19 mouse cellular contexts compared by ENCODE assay signal in the genomic region with DNA sequence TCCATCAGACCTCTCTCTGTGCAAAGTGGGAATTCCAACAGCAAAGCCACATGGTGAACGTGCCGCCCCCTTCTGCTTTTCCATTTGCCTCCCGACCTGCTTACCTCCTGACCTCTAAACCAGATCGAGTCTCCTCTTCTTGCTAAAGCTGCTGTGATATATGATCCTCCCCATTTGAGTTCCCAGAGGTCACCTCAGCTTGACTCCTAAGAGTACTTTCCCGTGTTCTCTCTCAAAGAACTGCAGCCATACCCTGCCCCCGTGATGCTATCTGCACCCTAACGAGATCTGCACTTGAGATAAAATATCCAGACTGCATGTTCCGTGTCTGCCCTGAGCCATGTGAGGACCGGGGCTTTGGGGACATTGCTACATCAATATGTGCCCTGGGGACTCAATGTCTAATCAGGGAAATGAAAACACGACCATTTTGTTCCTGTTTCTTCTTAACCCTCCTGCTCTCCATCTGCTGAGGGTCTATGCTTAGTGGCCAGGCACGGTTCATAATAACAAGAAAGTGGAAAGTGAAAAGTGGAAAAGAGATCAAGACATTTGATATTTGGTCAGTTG.
A peak's percentile ranks its signal among the peaks of the same experiment; 100 is the strongest.
DNase-seq lines count a peak whose midpoint lies in the region; ATAC-seq and TF ChIP-seq lines count a peak whose summit lies in the region.
"Had no signal": no experiment of that assay in that cellular context is flagged by ENCODE, and none has a peak within 500 bp of the region (broad histone marks: within the 10 kb centered on the region; RNA-seq: fewer than 3 reads in every experiment).

No protein-coding gene starts in this region.

- 62% methylated on average over 11 of the region's 11 CpGs for WGBS in midbrain, embryonic 11.5 days
- WGBS in midbrain, postnatal 0 days: 61% methylated on average over 11 of the region's 11 CpGs
- 13% methylated on average over 11 of the region's 11 CpGs for WGBS in embryonic facial prominence, embryonic 11.5 days

- H3K27ac ChIP-seq in midbrain, embryonic 11.5 days (ENCODE audit: low read depth, low read length): no peak overlapping the region
- H3K27ac ChIP-seq in midbrain, postnatal 0 days (ENCODE audit: low read depth, low read length): no peak overlapping the region
- no peak overlapping the region for H3K27ac ChIP-seq in embryonic facial prominence, embryonic 11.5 days (replicated peaks; ENCODE audit: low read depth, low read length)
- H3K27ac ChIP-seq: embryonic facial prominence, embryonic 12.5 days; forebrain, embryonic 13.5 days; heart, embryonic 10.5 days; hindbrain, embryonic 14.5 days; intestine, embryonic 15.5 days had no signal

- H3K9me3 ChIP-seq in midbrain, embryonic 11.5 days (ENCODE audit: control insufficient read depth, low read length): no peaks in the 10 kb centered on the region
- no peaks in the 10 kb centered on the region for H3K9me3 ChIP-seq in midbrain, postnatal 0 days (ENCODE audit: low read length)
- H3K9me3 ChIP-seq in embryonic facial prominence, embryonic 11.5 days (replicated peaks; ENCODE audit: control insufficient read depth, low read length): no peaks in the 10 kb centered on the region
- H3K9me3 ChIP-seq: embryonic facial prominence, embryonic 12.5 days; forebrain, embryonic 13.5 days; heart, embryonic 10.5 days; intestine, embryonic 15.5 days had no signal

- no peak for ATAC-seq in midbrain, embryonic 11.5 days (ENCODE audit: low FRiP score)
- no peak for ATAC-seq in midbrain, postnatal 0 days (ENCODE audit: low FRiP score)
- ATAC-seq in embryonic facial prominence, embryonic 11.5 days (replicated peaks; ENCODE audit: insufficient number of reproducible peaks, low FRiP score, low TSS enrichment, low read depth): no peak
- ATAC-seq in megakaryocyte-erythroid progenitor cell, adult 5-6 weeks (replicated peaks; ENCODE audit: low FRiP score, low TSS enrichment, poor library complexity, severe bottlenecking): no peak
- ATAC-seq: forebrain, embryonic 13.5 days; forebrain, postnatal 0 days; intestine, embryonic 15.5 days had no signal

- H3K4me1 ChIP-seq in midbrain, embryonic 11.5 days (ENCODE audit: control insufficient read depth, insufficient read depth, low read length): no peaks in the 10 kb centered on the region
- H3K4me1 ChIP-seq in midbrain, postnatal 0 days (ENCODE audit: insufficient read depth, low read length): peaks cover 3% of the 10 kb centered on the region; the same call in 1 of the 2 replicates
- H3K4me1 ChIP-seq in embryonic facial prominence, embryonic 11.5 days (ENCODE audit: control insufficient read depth, insufficient read depth, low read length): no peaks in the 10 kb centered on the region
- H3K4me1 ChIP-seq: heart, embryonic 10.5 days; intestine, embryonic 15.5 days had no signal

- TF ChIP-seq CTCF in midbrain, postnatal 0 days (IDR thresholded peaks at IDR 0.05): no peak

- DNase-seq in midbrain, embryonic 11.5 days (ENCODE audit: low spot score, missing footprints): peak; percentile 51
- DNase-seq in midbrain, postnatal 0 days (ENCODE audit: low spot score): no peak
- peak; percentile 48 for DNase-seq in embryo, embryonic 11 days
- peak; percentile 51 for DNase-seq in embryonic facial prominence, embryonic 11.5 days (ENCODE audit: low spot score)
- DNase-seq in ovary, postnatal 36 days (ENCODE audit: low spot score): no peak
- DNase-seq: adrenal gland, adult 8-10 months; adrenal gland, postnatal 36 days; cerebellum, adult 2 months; cerebellum, postnatal 10 days; forebrain, postnatal 0 days; gastrocnemius, postnatal 14 days; heart, postnatal 10 days; heart, postnatal 4 days had no signal

- no peaks in the 10 kb centered on the region for H3K27me3 ChIP-seq in midbrain, embryonic 11.5 days (ENCODE audit: control insufficient read depth, insufficient read depth, low read length)
- no peaks in the 10 kb centered on the region for H3K27me3 ChIP-seq in midbrain, postnatal 0 days (ENCODE audit: insufficient read depth, low read length)
- H3K27me3 ChIP-seq in embryonic facial prominence, embryonic 11.5 days (ENCODE audit: control insufficient read depth, insufficient read depth, low read length): no peaks in the 10 kb centered on the region
- H3K27me3 ChIP-seq: embryonic facial prominence, embryonic 12.5 days; forebrain, embryonic 13.5 days; intestine, embryonic 15.5 days had no signal

- H3K4me3 ChIP-seq in midbrain, embryonic 11.5 days (ENCODE audit: low read depth, low read length): no peak overlapping the region
- H3K4me3 ChIP-seq in midbrain, postnatal 0 days (ENCODE audit: low read depth, low read length): no peak overlapping the region
- H3K4me3 ChIP-seq in embryonic facial prominence, embryonic 11.5 days (ENCODE audit: low read depth, low read length): no peak overlapping the region
- H3K4me3 ChIP-seq: embryonic facial prominence, embryonic 12.5 days; forebrain, embryonic 13.5 days; heart, embryonic 10.5 days; intestine, embryonic 15.5 days had no signal

- H3K4me2 ChIP-seq in midbrain, embryonic 11.5 days: no peak overlapping the region
- no peak overlapping the region for H3K4me2 ChIP-seq in midbrain, postnatal 0 days (ENCODE audit: low read depth, low read length, poor library complexity, severe bottlenecking)
- H3K4me2 ChIP-seq in embryonic facial prominence, embryonic 11.5 days (ENCODE audit: low read depth, low read length): no peak overlapping the region
- H3K4me2 ChIP-seq: embryonic facial prominence, embryonic 12.5 days; forebrain, embryonic 13.5 days; hindbrain, embryonic 14.5 days; intestine, embryonic 15.5 days had no signal

- H3K36me3 ChIP-seq in midbrain, embryonic 11.5 days (ENCODE audit: control insufficient read depth, insufficient read depth, low read length): no peaks in the 10 kb centered on the region
- H3K36me3 ChIP-seq in midbrain, postnatal 0 days (ENCODE audit: insufficient read depth, low read length): no peaks in the 10 kb centered on the region
- no peaks in the 10 kb centered on the region for H3K36me3 ChIP-seq in embryonic facial prominence, embryonic 11.5 days (replicated peaks; ENCODE audit: control insufficient read depth, insufficient read depth, low read depth, low read length)
- H3K36me3 ChIP-seq: embryonic facial prominence, embryonic 12.5 days; heart, embryonic 10.5 days; intestine, embryonic 15.5 days had no signal

- H3K9ac ChIP-seq in midbrain, embryonic 11.5 days (ENCODE audit: low read length): no peak overlapping the region
- H3K9ac ChIP-seq in midbrain, postnatal 0 days (replicated peaks; ENCODE audit: low read length, poor library complexity, severe bottlenecking): no peak overlapping the region
- no peak overlapping the region for H3K9ac ChIP-seq in embryonic facial prominence, embryonic 11.5 days (replicated peaks; ENCODE audit: low read length)
- H3K9ac ChIP-seq: embryonic facial prominence, embryonic 12.5 days; forebrain, embryonic 13.5 days; forebrain, postnatal 0 days; hindbrain, embryonic 14.5 days; intestine, embryonic 15.5 days had no signal

Comparison
In these comparisons a context has a peak if more than half of its experiments do, and no peak if none do; other contexts are left out.
1. DNase-seq: peak in midbrain, embryonic 11.5 days (single experiment), embryo, embryonic 11 days (single experiment) and embryonic facial prominence, embryonic 11.5 days (single experiment); none in midbrain, postnatal 0 days (single experiment) and ovary, postnatal 36 days (single experiment).